Mouse (Mus musculus) thymus, postnatal 14 days (tissue): ENCODE data around the gene Rhd.
"Not testable (repeated sequence)": the region's sequence is repeated elsewhere in the genome, so short reads cannot be mapped to it uniquely, and the experiment has no call there.

Experiments used
- DNase-seq: peaks from one replicate; pipeline ENCODE4 v3.0.0; 2021

Rhd gene

DNA sequence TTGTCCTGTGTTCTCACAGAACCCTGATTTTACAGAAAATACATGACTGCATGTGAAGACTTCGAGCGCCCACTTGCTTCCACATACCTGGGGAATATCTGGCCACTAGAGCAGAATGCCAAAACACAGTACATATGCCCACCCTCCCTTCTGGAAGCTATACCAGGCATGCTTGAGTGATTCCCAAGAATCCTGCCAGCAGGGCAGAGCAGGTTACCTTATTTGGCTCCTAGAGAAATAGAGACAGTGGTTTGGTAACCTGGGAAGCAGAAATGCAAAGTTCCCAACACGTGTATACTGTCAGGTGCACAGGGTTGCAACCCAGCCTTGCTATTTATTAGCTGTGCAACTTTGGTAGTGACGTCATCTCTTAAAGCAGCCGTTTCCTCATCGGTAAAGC lies 2.5 kb upstream of the Rhd start:
- no peak for DNase-seq

DNA sequence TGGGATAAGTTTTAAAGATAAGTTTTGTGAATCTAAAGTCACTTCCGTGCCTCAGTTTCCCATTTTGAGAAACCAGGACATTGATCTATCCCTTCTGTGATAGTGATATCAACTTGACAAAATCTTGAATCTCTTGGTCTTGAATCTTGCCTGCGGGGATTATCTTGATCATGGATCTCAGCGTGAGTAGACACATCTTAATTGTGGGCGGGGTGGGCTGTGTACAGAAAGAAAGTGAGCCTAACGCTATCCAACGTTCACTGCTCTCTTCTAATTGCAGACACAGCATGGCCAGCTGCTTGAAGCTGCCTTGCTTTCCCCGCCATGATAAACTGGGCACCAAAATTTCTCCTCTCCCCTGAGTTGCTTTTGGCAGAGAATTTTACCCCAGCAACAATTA lies 1.3 kb upstream of the Rhd start:
- no peak for DNase-seq

DNA sequence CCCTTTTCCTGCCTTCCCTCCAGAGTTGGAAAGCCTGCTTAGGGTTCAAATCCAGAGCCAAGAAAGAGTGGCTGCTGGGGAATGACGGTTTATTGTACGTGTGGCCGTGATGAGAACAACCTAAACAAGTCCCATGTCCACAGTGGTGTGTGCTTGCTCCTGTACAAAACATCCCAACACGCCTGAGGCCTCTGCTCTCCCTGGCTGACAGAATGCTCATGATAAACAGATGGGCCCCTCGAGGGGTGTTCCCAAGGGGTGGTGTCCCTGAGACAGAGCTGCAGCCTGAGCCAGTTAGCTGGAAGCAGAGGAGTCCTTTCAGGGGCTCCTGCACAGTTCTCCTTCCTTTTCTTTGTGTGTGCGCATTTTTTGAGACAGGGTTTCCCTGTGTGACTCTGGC lies 1.0 kb downstream of the Rhd start:
- DNase-seq = no peak

DNA sequence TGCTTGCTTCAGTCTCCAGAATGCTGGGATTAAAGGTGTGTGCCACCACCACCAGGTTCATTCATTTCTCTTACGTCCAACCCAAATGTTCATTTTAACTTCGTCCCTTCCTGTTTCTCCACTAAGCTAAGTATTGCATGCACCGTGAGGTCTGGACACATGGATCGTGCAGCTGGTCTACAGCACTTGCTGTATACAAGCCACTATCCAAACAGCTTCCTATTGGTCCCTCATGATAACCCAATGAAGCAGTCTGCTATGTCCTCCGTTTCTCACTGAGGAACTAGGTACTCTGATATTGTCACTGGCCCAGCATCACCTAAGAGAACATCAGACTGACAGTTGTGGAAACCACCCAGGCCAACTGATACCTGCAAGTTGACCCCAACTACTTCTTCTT lies 1.5 kb downstream of the Rhd start:
- DNase-seq = no peak

DNA sequence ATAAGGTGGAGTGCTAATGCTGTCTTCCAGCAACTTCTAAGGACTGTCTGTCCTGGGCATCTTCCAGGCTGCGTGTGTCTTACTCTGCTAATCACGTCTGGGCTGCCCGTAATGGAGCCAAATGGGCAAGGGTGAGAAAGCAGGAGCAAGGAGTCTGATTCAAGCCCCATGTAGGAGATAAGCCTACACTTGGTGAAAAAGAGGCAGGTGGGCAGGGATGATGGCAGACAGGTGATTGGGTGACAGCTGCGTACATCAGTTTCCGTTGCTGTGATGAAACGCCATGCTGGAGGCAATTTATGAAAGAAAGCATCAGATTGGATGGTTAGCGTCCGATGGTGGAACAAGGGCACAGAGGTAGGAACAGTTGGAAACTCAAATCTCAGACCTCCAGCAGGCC lies 2.9 kb downstream of the Rhd start:
- DNase-seq = no peak

DNA sequence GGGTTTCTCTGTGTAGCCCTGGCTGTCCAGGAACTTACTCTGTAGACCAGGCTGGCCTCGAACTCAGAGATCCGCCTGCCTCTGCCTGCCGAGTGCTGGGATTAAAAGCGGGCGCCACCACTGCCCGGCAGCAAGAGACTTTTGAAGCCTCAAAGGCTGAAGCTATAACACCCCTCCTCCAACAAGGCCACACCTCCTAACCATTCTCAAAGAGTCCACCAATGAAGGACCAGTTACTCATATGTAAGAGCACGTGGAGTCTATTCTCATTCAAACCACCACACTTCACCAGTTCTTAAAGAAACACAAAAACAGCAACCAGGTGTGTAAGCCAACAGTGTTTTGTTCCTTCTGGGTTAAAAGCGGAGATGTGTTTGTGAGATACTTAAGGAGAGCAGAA lies 3.3 kb downstream of the Rhd start:
- no peak for DNase-seq

DNA sequence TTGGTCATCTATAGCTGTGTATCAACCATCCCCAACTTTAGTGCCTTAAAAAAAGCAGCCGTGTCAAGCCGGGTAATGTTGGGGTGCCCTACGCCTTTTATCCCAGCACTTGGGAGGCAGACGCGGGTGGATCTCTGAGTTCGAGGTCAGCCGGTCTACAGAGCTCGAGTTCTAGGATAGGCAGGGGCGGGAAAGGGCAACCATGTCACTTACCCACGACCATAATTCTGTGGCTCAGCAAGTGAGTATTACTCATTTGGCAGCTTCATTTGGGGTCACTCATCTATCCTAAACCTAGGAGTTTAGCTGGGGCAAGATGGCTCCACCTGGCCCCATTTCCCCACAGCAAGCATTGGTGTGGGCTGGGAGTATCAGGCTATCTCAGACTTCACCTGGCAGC lies 3.7 kb downstream of the Rhd start:
- no peak for DNase-seq

DNA sequence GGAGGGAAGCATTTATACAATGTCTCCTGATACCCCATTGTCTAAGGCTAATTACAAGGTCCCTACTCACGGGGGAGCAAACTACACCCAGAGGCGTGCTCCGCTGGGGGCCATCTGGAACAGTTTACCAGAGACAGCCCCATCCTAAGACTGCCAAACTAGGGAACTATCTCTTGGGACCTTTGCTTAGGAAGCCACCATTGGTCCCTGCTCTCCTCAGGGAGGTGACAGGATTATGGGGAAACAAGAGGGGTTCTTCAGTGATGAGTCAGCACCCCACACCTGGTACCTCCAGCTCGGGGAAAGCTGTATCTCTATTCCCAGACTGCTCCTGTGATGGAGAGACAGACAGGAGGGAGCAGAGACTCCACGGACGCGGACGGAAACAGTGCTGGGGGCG lies 4.2 kb downstream of the Rhd start:
- DNase-seq = no peak

DNA sequence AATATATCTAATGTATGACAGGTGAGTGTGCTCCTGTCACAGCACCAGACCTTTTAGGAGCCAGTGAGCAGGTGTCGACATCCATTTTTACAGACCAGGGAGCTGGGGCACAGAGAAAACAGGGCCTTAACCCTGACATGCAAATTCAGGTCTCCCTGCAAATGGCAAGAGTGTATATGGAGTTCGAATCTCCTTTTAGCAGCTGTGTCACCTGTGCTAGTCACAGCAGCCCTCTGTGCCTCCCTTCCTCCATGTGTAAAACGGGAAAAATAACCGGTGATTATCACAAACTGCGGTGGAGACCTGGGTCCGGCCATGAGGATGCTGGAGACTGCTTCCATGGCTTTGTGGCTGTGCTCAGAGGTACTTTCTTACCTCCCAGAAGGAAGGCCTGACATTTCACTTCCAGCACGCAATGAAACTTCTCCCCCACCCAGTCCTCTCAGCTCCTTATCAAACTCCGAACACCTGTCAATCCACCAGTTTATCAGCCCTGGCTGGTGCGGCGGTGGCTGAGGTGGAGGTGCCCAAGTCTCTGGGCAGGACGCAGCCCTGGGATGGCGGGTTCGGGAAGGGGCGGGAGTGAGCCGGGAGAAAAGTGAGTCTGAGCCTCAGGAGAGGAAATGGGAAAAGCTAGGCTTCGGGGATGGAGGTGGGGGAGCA lies 4.9 kb downstream of the Rhd start:
- no peak for DNase-seq

DNA sequence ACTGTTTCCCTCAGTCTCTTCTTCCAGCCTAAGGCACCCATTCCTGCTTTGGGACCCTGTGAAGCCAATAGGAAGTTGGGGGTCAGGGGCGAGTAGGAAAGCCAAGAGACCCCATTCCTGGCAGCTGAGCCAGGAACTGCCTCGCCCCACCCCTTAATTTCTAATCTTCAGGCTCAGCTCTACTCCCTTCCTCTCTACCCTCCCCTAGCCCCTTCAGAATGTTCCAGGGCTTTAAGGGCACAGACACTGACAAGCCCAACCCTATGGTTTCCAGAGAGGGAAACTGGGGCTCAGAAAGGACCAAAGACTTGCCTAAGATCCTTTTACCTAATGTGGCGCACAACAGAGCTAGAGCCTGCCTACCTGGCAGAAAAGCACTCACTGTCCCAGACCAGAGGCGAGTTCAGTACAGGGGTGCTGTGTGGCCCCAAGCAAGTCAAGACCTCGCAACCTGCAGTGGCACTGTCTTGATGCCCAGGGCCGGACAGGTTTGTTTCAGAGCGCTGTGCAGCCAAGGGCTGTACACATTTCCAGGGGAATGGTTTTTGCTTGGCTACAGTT lies 5.6 kb downstream of the Rhd start:
- no peak for DNase-seq

DNA sequence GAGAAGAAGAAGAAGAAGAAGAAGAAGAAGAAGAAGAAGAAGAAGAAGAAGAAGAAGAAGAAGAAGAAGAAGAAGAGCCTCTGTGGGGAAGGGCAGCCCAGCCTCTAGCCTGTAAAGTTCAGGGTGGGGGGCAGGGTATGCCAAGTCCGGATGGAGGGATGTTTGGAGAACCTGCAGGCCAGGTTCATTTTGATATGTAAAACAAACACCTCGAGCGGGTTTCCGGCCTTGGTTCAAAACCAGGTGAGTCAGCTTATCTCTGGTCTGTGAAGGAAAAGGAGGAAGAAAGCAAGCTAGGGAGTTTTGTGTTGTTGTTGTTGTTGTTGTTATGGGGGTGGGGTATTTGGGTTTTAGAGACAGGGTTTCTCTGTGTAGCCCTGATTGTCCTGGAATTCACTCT lies 7.1 kb downstream of the Rhd start:
- no peak for DNase-seq

DNA sequence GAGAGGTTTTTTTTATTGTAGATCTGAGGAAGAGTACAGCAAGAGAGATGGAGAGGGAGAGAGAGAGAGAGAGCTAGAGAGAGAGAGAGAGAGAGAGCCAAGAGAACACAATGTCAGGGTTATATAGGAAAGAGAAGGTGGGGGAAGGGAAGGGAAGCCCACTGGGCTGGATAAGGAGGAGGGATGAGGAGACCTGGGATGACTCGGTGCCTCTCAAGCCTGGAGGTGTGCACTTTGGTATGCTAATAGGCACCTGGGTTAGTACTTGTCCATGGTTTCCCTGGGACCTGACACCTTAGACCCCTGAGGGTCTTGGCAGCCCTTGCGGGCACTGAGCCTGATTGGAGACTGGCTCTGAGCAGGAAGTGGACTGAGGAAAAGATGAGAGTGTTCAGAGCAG lies 7.6 kb downstream of the Rhd start:
- no peak for DNase-seq

DNA sequence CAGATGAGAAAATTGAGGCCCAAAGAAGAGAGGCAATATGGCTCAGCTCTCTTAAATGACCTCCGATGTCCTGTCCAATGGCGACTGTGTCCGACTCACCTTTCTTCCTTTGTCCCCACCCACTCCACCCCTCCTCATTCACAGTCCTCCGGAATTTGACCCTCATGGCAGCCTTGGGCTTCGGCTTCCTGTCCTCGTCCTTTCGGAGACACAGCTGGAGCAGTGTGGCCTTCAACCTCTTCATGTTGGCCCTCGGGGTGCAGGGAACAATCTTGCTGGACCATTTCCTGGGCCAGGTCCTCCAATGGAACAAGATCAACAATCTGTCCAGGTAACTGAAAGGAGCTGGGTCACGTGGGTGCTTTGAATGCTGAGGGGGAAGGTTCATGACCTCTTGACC lies 11.8 kb downstream of the Rhd start:
- no peak for DNase-seq

DNA sequence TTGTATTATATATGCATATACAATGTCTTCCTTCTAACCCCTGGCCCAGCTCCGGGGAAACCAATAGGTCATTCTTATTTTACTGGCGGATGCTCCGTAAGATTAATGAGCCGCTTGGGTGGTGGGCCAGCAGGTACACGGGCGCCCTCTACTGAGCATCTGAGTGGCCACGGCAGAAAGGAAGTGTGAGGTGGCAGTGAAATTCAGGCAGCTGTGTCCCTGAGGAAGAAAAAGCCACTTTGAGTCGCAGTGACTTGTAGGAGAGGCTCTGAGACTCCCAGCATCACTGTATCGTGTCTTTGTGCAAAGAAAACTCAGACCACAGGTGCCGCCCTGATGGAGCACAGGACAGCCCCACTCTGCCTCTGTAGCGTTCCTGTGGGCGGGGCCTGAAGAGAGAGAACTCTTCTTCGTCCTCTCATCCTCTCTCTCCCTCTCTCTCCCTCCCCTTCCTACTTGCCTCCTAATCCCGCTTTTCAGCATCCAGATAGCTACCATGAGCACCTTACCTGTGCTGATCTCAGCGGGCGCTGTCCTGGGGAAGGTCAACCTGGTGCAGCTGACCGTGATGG lies 15.2 kb downstream of the Rhd start:
- DNase-seq = peak; percentile 76

DNA sequence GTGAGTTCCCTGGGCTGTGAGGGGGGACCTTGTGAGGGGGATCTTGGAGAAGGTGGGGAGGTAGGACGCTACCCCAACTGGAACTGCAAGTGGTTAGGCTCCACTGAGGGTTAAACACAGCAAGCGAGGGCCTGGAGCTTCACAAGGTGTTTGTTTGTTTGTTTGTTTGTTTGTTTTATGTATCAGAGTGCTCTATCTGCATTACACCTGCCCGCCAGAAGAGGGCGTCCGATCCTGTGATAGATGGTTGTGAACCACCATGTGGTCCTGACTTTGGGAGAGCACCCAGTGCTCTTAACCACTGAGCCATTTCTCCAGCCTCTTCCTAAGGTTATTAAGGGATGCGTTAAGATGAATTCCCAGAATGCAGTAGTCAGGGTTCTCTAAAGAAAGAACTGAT lies 15.7 kb downstream of the Rhd start:
- peak; percentile 14 for DNase-seq

DNA sequence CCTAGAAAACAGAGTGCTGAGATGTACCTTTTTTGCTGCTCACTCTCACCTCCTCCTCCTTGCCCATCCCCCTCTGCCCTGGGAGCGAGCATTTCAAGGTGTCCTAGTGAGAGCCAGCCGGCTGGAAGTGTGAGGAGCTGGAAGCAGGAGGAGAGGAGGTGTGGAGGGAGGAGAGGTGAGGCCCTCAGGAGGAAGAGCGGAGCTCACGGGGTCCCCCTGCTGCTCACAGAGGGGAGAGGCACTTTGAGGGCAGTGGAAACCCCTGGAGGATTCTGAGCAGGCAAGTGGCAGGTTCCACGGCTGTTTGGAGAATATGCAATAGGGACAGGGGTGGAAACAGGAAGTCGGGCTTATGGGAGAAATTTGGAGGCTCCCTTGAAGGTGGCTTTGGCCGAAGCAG lies 18.9 kb downstream of the Rhd start:
- peak; percentile 58 for DNase-seq

DNA sequence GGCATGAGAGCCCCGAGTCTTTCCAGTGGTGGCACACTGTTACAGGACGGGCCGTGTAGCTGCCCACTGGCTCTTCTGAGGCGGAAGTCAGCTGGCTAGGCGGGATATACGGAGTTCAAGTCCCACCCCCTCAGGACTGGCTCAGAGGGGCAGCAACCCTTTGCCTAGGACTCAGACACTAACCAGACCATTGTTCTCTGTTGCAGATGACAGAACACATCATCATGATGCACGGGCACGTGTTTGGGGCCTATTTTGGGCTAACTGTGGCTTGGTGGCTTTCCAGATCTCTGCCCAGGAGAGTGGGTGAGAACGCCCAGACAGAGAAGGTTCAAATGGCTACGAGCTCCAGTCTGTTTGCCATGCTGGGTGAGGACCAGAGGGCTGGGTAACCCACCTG lies 19.5 kb downstream of the Rhd start:
- DNase-seq = no peak

DNA sequence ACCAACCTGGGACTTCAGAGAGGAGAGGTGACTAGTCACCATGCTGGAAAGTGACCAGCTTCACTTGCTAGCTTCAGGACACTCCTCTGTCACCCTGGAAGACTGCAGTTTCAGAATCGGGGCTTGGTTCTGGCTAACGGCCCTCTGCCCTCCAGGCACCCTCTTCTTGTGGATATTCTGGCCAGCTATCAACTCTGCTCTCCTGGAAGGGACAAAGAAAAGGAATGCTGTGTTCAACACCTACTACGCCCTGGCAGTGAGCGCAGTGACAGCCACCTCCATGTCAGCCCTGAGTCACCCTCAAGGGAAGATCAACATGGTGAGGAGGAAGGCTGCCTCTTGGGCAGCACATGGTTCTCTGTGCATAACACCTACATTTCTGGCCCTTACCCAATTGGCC lies 20.0 kb downstream of the Rhd start:
- no peak for DNase-seq

DNA sequence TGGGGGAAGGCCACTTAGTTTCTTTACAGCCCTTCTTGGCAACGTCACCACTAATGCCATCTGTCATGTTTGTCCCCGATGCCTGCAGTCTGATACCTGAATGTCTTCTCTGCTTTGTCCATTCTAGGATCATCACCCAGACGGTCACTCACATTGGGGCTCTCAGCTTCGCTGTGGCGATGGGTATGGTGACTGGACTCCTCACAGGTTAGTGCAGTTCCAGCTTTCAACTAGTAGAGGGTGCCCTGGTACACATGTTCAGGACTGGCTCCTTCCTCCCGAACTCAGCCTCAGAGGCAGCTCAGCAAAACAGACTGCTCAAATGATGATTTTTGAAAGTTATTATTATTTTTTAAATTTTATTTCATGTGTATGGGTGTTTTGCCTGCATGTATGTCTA lies 27.8 kb downstream of the Rhd start:
- peak; percentile 68 for DNase-seq

DNA sequence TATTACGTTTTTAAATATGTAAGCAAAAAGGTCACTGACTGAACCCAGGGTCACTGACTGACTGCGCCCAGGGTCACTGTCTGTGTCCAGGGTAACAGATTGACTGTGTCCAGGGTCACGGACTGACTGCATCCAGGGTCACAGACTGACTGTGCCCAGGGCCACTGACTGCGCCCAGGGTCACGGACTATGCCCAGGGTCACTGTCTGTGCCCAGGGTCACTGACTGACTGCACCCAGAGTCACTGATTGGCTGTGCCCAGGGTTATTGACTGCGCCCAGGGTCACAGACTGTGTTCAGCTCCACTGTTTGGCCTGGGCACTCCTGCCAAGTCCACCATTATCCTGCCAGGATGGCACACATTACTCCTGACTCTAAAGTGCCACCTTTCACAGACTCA lies 32.9 kb downstream of the Rhd start:
- DNase-seq = no peak

DNA sequence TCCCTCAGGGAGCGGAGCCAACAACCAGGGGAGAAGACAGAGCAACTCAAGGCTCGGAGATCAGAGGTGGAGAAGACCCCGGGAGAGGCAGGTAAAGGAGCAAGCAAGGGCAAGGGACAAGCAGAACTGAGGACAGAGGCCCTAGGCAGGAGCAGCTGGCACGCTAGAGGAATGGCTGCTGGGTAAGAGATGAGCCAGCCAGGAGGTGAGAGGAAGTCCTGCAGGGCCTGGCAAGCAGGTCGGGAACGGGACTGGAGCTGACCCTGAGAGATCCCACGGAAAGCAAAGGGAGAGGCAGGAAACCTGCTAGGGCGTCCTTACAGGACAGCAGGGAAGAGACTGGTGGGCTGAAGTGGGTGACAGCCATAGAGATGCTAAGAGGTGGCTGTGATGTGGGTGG lies 36.8 kb downstream of the Rhd start:
- DNase-seq = no peak

DNA sequence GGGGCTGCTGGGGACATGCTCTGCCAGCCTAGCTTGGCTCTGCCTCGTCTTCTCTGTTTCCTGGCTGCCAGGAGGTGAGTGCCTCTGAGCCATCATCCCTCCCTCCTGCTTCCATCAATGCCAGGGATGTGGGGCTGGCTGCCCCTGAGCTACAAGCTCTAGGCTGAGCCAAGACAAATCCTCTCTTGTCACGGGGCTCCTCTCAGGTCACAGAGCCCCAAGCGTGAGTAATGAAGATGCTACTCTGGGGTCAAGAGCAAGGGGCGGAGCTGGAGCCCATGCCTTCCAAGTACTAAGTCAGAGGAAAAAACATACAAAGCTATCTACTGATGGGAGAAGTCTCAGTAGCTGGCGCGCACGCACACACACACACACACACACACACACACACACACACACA lies 38.7 kb downstream of the Rhd start:
- DNase-seq = no peak

DNA sequence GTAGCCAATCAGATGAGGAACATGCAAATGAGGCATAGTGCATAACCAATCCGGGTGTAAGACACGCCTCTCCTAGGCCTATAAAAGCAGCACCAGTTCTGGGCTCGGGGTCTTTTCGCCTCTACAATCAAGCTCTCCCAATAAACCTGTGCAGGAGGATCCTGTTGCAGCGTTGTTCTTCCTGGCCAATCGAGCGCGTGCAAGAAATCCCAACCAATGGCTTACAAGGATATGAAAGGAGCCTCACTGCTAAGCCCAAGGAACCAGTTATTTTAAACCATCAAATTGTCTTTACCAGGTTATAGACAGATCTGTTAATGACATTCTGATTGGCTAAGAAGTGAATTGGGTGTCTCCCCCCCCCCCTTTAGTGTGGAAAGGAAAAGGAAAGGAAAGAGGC lies 47.1 kb downstream of the Rhd start:
- DNase-seq = not testable (repeated sequence)

DNA sequence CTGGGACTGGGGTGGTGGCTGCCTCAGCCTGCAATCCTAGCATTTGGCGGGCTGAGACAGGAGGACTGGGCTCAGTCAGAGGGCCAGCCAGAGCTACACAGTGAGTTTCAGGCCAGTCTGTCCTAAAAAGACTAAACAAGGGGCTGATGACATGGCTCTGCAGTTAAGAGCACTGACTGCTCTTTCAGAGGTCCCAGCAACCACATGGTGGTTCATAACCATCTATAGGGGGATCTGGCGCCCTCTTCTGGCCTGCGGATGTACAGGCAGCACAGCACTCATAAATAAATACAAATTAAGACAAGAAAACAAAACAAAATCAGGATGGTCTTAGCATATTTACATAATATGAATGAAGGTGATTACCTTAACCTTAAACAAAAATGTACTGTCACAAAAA lies 49.1 kb downstream of the Rhd start:
- DNase-seq = peak; percentile 87
